Mouse (Mus musculus) cerebellum, postnatal 4 days (tissue): ENCODE measurements at regions not wholly inside any gene's neighbourhood (a gene's known extent, or its start where the extent isn't known, plus 50 kb on each side); places are given as distances from the start of the nearest gene placed in this dataset.
"Not testable (repeated sequence)": the region's sequence is repeated elsewhere in the genome, so short reads cannot be mapped to it uniquely, and the experiment has no call there.

Source experiments
- DNase-seq, 2 experiments: peaks; one replicate each; pipeline ENCODE4 v3.0.0; 2022; ENCODE audit warnings: low spot score in 2 of 2, mixed read lengths in 1 of 2

DNA sequence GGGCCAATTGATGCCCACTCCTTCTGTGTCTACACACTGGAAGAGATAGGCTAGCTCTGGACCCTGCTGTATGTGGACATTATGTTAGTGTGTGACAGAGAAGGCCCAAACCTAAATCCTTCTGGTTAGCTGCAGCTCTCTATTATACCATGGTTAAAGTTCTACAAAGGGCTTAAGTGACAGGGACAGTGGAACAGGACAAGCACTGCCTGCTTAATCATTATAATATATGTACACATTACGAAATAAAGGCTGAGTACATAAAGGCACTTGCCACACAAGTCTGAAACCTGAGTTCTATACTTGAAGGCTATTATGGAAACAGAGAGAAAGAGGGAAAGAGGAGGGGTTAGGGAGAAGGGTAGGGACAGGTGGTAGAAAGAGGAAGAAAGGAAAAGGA lies 55.2 kb downstream of the Rdh14 start:
- DNase-seq: no peak

DNA sequence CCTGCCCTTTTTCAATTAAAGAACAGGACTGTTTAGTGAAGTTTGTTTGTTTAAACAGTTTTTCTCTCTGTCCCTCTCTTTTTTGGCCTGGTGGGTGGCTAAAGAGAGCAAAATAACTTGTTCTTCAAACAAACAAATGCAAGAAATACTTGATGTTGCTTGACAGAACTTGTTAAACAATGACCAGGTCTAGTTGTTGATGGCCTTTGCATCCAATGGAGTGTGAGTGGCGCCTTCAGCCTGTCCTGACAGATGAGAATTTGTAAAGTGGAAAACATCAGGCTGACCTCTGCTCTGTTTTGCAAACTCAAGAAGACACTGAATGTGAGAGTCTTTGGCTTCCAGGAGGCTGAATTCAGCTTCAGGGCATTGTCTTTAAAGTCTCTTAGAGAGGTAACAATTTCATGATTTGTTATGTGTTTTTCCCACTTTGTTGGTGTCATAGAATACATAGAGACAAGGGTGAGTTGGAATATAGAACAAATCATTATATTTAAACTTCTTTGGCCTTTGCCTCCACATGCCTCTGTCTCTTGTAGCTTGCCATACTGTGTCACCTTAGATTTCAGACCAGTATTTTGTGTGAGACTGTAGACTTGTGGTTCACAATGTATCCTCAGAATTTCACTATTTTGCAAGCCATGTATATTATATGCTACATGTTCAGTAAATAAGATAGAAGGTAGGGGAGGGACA lies 67.5 kb downstream of the Rdh14 start:
- DNase-seq: no peak

DNA sequence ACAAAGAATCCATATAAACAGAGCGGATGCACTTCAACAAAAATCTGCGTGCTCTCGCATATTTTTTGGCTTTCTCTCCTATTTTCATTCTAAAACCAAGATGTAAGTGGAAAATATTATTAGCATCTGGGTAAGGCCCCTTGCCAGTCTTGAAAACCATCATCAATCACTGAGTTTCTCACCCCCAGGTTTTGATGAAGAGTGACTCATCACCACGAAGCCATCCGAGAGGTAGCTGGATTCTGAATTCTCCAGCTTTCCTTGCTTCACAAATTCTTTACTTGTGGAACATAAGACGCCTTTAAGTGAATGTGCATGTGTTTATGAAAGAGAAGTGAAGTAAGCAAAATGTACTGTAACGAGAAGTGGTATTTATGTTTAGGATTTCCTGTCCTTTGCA lies 71.2 kb downstream of the Rdh14 start:
- DNase-seq: no peak

DNA sequence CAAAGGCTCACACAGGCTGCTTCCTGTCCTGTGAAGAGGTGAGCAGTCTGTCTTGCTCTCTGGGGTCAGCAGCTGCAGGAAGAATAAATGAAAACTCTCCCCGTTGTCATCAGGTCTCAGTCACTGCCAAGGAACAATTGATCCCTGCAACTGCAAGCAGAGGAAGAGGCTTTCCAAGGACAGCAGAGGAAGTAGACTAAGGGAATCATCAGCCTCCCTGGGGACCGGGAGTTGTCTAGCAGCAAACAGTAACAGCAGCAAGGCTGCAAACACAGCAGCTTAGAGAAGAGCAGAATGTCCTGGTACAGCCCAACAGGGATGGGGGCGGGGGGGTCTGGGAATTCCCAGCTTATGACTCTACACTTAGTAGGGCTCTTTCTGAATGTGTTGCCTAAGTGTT lies 72.4 kb downstream of the Rdh14 start:
- DNase-seq: no peak

DNA sequence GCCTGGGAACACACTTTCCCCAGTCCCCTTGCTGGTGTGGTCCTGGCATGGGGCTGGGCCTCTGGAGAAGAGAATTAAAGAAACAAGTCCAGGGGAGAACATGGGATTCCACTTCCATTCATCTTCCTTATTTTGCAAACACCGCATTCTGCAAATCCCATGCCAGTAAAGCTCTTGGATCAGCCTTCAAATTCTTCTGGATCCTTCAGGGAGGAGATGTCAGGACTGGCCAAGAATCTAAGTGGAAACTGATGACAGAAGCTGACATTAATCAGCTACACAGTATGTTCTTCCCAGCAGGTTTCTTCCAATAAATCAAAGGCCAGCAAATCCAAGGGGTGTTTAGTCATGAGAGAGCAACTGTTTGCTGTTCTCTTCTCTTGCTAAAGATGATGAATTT lies 83.4 kb downstream of the Rdh14 start:
- DNase-seq: no peak

DNA sequence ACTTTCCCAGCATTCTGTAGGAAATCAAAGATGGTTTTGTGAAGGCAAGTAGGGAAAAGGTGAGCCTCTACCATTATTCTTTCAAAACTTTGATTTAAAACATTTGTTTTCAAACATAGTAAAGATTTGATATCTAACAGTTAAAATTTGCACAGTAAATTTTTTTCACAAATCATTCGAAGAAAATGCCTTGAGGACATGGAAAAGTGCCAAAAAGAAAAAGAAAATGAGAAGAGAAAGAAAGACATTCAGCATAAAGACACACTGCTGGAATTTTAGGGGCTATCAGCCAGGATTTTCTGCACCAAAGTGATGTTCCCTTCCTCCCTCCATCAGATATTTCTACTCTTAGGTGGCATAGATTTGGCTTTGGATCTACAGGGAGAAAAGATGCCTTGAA lies 90.2 kb downstream of the Rdh14 start:
- no peak for DNase-seq

DNA sequence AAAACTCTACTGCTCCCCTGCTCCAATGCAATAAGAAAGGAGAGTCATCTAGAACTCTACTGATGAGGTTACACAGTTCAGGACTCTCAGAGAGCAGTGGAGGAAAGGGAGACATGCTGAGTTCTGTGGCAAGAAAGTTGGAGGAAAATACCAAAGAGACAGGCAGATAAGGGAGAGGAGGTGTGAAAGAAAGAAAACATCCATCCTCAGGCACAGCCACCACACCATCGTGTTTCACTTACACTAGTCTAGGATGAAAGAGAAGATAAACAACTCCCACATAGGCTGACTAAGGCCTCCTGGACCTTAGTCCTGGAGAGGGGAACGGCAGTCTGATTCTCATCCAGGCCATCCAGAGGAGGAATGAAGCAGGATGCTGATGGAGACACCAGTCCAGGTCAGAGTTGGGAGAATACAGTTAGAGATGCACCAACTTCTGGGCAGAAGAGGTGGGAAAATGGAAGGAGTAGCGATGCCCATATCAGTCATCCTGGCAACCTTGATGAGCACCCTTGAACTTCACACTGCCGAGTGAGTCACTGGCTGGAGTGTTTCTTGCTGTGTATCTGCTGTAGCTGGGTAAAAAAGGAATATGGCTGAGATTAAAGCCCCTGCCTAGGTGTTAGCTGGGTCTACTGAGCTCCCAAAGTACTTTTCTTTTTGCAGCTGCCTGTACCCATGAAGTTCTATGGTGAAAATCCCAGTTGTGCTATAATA lies 91.9 kb downstream of the Rdh14 start:
- no peak for DNase-seq

DNA sequence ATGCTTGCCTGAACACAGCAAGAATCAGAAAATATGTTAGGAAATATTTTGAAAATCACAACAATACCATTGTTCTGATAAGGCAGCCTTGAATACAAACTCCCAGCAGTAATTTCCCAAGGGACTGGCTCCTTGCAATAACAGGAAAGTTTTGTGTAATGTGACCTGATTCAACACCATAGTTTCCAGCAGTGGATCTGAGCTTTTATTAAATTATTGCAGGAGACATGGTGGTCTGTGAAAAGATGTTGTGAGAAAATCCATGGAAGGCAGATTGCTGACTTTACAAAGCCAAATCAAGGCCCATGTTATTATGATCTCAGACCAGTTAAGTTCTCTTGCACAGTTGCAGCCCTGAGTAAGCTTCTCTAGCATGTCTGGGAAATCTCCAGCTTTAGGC lies 116.1 kb downstream of the Rdh14 start:
- DNase-seq: no peak

DNA sequence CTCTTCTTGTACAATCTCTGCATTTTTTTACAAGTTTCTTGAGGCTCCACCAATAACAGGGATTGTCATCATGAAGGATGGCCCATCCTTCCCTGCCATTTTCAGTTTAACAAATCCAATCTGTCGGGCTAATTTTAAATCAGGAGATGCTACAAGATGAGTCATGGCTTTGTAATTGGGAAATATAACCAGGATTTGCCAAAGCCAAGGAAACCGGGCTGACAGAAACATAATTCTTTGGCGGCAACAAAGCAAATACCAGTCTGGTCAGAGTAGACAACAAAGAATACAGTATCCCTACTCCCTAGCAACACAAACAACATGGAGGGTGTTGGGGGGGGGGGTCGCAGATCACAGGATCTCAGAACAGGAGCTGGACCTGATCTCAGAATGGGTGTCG lies 123.0 kb downstream of the Rdh14 start:
- no peak for DNase-seq

DNA sequence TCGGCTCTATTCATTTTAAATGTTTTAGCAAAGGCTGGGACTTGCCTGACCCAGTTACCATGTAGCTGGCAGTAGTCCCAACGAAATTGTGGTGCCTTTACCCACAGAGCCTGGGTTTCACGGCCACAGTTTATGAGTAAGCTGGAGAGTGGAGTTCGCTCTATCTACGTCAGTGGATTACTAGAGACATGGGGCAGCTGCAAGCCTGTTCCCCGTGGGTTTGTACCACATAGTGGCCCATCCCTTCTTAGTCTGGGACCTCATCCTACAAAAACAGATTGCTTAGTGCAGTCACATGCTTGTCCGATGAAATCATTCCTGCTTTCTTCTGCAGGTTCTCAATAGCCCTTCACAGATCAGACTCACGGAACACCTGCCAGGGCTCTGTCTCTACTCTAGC lies 123.7 kb downstream of the Rdh14 start:
- no peak for DNase-seq

DNA sequence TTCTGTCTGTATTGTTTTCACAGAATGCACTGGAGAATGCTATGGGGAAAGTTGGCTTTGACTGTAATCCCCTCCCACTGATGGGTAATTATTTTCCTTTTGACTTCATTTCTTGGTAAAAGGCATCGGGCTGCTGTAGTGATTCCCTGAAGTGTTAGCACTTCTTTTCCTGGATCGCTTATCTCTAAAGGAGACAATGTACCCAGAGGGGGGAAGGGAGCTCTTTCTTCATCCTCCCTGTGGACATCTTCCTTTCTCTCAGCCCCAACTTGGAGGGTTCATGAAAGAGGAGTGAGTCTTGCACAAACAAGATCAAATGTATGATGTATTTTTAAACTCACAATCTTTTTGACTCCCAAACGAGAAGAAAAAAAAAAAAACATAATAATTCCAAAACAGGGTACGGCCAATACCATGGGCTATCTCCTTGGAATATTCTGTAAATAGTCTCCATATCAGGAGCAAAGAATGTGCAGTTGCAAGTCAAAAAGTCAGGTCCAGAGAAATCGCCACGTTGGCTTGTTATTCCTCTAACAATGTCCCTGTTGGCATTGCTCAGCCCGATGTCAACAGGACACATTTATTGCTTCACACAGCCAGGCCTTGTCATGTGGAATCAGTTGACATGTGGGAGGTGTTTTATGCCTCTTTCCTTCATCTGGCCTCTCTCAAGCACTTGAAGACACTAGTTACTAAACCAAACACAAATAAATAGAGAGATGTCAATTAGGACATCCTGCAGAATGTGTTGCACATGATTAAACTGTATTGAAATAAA lies 134.1 kb downstream of the Rdh14 start:
- no peak for DNase-seq

DNA sequence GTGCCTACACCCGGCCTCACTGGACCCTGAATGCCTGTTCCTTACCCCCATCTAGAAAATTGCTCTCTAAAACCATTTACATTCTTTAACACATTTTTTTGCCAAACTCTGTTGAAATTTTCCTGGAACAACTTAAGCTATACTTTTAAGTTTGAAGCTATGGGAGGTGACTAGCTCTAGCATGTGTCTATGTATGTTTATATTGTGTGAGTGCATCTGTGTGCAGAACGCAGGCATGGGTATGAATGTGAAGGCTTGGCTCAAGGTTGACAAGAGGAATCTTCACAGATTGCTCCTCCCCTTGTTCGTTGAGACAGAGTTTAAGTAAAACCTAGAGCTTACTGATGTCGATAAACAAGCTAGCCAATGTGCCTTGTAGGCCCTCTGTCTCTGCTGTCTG lies 135.4 kb downstream of the Rdh14 start:
- no peak for DNase-seq

DNA sequence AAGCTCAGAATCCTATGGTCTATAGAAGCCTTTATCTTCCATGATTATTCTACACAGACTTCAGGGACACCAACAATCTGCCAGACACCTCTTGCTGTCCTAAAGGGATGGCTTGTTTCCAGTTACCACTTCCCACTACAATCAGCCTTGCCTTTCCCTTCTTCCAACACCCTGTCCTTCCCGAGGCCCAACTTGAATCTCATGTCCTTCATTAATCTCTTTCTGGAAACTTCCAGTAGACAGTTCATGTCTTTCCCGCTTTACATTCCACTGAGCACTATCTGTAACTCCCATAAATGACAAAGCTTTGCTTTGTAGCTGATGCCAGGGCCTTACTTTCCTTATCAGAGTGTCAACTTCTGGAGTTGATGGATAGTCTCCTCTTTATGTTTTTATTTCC lies 138.5 kb downstream of the Rdh14 start:
- no peak for DNase-seq

DNA sequence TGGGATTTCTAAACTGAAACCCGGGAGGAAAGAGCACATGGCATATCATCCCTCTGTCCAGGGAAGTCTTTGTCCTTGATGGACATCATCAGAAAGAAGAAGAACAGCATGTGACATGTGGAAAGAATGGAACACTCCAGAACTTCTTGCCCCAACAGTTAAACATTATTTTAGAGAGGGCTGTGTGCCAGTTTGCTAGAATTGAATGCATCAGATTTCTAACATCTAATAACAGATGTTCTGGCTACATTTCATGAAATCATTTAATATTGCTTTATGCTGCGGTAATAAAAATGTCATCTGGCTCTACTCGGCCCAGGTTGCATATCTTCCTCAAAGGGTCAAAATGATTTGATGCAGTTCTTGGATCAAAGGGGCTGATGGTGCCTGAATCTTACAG lies 140.4 kb downstream of the Rdh14 start:
- DNase-seq: no peak

DNA sequence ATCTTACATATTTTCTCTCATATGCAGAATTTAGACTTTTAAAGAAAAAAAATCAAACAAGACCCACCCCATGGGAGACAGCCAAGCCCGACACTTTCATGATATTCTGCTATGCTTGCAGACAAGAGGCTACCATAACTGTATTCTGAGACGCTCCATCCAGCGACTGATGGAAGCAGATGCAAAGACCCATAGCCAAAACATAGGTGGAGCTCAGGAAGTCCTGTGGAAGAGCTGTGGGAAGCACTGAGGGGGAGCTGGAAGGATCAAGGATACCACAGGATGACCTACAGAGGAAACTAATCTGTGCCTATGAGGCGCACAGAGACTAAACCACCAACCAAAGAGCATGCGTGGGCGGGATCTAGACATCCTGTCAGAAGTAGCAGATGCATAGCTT lies 143.4 kb downstream of the Rdh14 start:
- DNase-seq: no peak

DNA sequence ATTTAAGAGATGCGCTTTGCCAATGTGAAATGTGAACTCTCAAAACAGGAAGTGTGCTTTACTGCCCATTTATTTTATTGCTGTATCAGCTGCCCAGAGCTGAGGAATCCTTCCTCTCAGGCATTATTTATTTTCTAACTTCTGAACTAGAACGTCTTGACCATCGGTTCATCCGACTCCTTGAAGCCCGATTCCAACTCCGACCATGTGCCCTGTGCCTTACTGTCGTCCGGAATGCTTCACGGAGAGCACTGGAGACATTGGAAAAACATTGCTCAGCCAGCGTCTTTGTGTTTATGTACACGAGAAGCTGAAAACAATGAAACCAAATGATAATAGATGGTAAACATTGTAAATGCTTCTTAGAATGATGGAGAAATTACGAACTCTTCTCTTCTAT lies 145.7 kb downstream of the Rdh14 start:
- no peak for DNase-seq

DNA sequence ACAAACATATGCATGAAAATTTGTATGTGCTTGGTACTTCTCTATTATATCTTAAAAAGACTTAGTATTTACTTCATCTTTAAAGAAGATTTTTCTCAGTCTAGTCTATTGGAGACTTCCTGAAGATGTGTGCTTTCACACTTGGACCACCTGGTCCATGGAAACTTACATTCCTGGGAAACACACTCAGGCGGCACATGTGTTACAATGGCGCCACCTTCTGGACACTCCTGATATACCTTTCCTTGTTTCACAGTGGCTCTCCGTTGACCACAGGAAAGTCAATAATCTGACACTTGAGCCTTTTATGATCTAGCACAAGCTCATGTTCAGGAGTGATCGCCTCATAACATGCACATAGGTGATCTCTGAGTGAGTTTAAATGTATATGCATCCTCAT lies 146.5 kb downstream of the Rdh14 start:
- DNase-seq: peak; percentile 38 to 66

DNA sequence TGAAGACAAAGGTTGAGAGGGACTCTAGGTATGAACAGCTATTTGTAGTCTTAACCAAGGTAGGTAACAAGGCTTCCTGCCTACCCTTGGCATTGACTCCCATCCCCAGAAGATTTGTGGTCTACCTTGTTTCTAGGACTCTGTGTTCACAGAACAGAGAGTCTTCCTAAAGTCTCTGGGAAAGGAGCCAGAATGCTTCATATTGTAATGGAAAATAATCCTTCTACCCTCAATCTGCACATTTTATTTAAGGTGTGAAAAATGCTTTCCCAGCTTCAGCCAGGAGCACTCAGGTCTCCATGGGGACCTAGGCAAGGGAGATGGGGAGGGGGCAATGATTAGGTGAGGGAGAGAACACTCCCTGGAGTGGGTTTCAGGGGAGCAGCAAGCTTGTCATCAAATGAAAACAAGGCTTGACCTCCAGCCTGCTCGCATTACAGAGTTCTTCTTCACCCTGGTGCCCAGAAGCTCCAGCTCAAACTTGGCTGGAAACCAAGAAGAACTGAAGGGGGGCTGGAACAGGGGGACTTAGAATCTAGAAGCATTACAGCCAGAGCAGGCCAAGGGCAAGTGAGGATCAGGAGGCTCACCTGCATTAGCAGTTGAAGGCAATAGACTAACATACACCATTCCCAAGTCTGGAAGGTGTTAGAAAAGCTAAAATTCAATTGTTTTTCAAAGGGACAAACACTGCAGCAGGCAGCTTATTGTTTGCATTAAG lies 159.1 kb downstream of the Rdh14 start:
- no peak for DNase-seq

DNA sequence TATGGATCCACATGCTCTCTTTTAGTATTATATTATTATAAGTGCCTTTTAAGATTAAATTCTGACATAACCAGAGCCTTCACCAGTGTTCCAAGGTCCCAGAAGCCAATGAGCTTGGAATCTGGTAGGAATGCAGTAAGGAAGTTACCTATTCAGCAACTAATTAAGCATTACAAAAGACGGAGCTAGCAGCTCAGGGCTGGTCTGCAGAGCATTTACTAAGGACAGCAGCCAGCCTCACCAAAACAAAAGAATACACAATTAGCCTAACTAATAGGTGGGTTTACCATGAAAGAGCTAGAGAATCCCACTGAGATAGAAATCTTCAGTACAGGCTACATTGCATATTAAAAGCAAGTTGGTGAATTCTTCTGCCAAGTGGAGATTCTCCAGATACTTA lies 164.1 kb downstream of the Rdh14 start:
- DNase-seq: not testable (repeated sequence)

DNA sequence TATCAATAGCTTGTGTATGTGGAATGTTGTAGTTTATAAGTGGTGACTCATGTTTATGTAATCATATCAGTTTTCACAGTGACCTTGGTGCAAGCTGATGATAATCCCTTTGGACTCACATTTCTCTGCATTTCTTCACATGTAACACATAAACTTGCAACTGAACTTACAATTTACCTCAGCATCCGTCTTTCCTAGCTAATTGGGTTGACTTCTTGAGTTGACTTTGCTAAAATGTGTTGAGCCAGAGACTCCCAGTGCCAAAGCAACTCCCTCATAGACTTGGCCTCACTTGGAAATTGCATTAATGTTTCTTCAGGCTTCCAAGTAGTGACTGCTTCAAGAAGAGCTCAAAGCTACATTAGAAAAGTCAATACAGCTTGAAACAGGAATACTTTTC lies 172.4 kb downstream of the Rdh14 start:
- no peak for DNase-seq

DNA sequence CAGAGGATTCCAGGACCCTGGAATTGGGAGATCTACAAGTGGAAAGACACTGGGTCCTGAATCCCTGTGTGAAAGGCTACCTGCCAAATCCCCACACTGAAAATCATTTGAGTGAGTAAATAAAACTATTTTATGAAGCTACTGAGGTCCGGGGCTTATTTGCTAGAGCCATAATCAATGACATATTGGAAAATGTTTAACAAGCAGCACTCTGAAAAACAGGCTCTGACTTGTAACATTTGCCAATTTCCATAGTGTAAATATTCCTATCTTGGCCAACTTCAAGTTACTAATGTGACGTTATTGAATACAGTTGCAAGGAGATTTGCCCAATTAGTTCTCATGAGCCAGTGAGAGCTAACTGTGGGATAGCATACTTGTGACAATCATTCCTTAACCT lies 177.3 kb downstream of the Rdh14 start:
- no peak for DNase-seq

DNA sequence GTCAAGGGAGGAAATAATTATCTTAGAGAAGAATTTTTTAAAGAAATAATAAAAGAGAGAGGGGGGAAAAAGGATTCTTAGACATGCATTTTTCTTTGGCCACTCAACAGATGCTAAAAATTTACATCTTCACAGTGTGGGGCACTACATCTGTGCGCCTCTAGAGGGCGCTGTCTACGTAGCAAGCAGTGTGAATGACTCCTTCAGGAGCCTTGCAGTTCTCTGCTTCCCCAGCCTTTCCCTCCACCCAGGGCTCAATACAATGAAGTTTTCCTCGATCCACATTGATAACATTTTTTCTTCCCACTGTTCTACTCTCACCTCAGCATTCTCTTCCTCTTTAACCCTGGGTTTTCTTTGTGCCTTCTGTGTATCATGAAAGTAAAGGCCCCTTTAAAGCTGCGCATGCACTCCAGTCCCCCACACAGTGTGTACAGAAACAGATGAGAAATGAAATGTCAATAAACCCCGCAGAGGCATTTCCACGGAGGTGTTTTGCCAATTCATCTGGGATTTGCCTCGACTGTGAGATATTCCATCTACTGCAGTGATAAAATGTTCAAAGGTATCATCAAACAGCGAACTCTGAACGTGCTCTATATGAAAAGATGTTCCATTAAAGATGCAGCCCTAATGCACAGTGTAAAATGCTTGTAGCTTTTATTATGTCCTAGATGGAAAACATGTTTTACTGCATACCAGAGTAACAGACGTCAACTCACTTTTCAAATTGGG lies 181.2 kb downstream of the Rdh14 start:
- DNase-seq: no peak
